Mouse (Mus musculus): Measurements from ENCODE around the gene Cyp51.

DNA sequence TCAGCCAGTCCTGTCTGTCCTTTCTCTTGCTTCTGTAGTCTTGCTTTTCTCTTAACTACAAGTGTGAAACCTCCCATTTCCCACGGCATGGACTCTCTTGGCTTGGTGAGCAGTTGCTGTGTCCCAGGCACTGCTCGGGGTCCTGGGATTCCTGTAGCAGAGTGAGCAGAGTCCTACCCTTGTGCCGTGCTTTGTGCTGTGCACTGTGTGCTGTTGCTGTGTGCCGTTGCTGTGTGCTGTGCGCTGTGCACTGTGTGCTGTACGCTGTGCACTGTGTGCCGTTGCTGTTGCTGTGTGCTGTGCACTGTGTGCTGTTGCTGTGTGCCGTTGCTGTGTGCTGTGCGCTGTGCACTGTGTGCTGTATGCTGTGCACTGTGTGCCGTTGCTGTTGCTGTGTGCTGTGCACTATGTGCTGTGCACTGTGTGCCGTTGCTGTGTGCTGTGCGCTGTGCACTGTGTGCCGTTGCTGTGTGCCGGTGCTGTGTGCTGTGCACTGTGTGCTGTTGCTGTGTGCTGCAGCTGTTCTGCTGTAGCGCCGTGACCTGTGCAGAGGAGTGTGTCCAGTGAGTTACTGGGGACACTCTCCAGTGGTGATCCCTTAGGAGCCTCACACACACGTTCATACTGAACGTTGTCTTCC is 38.0 kb downstream of the Cyp51 start:
- TF ChIP-seq REST (IDR thresholded peaks at IDR 0.05; ENCODE audit: insufficient read depth, insufficient read length) (no peak), MAX (IDR thresholded peaks at IDR 0.05; ENCODE audit: low read depth) (no peak), POLR2A (IDR thresholded peaks at IDR 0.05; ENCODE audit: insufficient read length, low read depth) (no peak), E2F4 (IDR thresholded peaks at IDR 0.05; ENCODE audit: insufficient read depth) (no peak), MYOD1 (IDR thresholded peaks at IDR 0.05; ENCODE audit: control insufficient read depth in 1 of 3, insufficient read length in 2 of 3, low read depth in 2 of 3) (no peak), CEBPB (IDR thresholded peaks at IDR 0.05; ENCODE audit: insufficient read depth, poor library complexity, severe bottlenecking) (no peak), TCF12 (IDR thresholded peaks at IDR 0.05; ENCODE audit: insufficient read depth, poor library complexity, severe bottlenecking) (no peak)
